Mouse (Mus musculus): ENCODE results near the gene Vezt.

DNA sequence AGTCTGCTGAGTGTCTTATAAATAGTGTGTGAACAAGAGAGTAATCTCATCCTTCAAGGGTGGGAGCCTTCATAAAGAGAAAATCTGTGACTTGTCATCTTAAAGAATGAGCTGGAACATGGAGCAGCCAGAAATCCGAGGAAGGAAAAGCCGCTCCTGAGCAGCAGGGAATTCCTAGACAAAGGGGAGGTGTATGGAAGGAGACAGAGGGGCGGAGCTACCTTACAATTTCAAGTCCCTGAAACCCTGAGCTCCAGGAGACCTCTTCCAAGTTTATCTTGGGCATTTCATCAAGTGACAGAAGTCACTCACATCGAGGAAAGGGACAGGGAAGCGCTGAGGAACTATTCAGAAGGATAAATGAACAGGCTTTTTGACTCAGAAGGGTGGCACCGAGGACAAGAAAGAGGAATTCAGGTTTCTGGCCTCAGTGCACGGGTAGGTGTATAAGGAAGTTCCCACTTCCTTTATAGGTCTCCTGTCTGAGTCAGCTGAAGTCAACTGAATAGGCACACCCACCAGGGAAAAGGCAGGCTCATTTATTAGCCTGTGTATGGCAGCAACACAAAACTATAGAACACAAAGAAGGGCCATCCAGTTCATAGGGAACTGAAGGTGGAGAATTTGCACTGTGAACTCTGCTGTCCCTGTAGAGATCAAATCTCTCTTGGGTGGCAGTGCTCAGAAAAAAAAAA, 46.6 kb upstream of the Vezt start:
- no peak for TF ChIP-seq CTCF (IDR thresholded peaks at IDR 0.05; ENCODE audit: borderline replicate concordance, extremely low read depth, insufficient read depth, insufficient read length)
- TF ChIP-seq POLR2A (IDR thresholded peaks at IDR 0.05; ENCODE audit: borderline replicate concordance, extremely low read depth, insufficient read depth, insufficient read length, poor library complexity, severe bottlenecking) = no peak
